Mouse (Mus musculus) lung, postnatal 36 days (tissue): ENCODE data around the gene Ccdc185.

Experiments used
- DNase-seq: peaks from one replicate; pipeline ENCODE4 v3.0.0; 2022; ENCODE audit warnings: mixed read lengths

The Ccdc185 gene

GRCm38 (mm10) chr1:182735891-182736290 is 13.1 kb downstream of the Ccdc185 start:
- no peak for DNase-seq

DNA sequence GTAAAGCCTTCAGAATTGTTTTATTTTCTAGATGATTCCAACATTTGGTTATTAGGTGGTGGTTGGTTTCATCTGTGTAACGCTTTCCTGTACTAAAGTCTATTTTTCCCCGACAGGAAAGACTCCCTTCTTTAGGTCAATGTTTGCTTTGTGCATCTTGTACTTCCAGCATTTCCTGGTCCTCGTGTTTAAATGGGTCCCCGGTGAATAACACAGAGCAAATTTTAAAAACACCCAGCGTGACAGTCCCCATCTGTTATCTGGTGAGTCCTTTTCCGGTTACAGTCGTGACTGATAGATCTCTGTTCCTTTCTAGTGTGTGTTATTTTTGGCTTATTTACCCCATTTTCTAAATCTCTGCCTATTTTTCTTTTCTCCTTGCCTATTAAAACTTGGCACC is 16.3 kb downstream of the Ccdc185 start:
- no peak for DNase-seq

GRCm38 (mm10) chr1:182729002-182729401 is 20.0 kb downstream of the Ccdc185 start:
- no peak for DNase-seq

DNA sequence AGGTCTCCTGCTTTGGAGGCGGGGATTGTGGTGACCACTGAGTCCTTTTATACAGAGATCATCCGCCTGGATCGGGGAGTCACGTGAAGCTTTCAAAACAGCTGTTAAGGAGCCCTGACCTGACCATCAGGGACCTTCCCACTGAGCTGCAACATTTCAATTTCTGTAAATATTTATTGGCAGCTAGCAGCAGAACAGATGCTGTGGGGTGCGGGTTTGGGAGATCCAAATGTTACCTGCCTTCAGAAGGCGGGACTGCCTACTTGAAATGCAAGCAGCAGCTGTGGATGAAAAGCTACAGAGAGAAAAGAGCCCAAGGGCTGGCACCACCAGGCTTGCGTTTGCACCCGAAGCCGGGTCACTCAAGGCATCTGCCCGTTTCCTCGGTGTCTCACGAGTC is 21.4 kb downstream of the Ccdc185 start:
- DNase-seq: no peak

GRCm38 (mm10) chr1:182714236-182714935 is 34.6 kb downstream of the Ccdc185 start:
- no peak for DNase-seq

- DNase-seq: no peak
Observed at GRCm38 (mm10) chr1:182711360-182711933, 37.5 kb downstream of the Ccdc185 start.

GRCm38 (mm10) chr1:182707459-182707858 is 41.5 kb downstream of the Ccdc185 start:
- no peak for DNase-seq

DNA sequence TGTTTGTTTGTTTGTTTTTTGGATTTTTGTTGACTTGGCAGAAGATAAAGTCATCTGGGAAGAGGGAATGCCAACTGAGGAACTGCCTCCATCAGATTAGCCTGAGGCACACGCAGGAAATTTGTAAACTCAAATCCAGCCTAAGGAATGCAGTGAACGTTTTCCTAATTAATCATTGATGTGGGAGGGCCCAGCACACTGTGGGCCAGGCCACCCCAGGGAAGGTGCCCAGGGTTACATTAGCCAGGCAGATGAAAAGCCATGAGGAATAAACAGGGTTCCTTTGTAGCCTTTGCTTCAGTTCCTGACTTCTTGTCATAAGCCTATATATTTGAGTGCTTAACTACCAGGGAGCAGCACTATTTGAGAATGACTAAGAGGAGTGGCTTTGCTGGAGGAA is 44.1 kb downstream of the Ccdc185 start:
- no peak for DNase-seq

DNA sequence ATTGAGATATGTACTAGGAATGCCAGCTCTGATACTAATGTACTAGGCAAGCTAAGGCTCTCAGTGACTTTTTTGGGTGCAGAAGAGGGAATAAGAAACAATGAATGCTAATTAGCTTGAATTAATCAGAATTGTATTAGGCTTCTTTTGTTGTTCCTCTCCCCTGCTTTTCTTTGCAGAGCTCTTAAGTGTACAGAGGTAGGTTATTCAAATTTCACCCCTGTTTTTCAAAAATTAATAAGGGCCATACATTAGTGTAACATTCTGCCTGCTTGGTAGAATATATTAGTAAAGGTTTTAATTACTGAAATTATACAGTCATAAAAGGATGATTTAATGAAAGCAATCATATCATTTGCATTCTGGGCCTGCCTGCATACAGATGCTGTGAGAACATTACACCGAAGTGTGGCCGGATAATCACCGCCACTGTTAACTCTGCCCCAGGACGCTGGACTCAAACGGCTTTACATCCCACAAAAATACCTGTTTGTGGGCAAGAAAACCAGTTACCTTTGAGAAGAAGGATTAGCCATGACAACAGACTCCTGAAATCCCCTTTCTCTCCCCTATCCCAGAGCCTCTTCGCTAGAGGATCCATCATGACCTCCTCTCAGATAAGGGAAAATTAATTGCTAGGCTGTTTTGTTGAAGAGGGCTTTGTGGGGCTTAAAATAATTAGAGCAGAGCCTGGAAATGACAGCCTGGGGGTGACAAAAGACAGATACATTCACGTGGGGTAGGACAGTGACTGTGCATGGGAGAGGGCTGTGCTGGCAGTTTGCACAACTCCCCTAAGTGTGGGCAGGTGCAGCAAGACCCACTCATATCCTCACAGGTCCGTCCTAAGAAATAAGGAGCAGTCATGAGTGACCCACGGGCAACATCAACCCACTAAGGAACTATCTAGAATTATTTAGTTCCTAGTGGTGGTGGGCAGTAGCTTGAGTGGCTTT is 49.3 kb downstream of the Ccdc185 start:
- no peak for DNase-seq
